Mouse (Mus musculus) spleen, postnatal 4 days (tissue): Measurements from ENCODE around the gene Hsf2bp.

Experiments
- DNase-seq, 2 experiments: peaks; one replicate each; pipeline ENCODE4 v3.0.0; 2022; ENCODE audit warnings: low spot score in 2 of 2

Hsf2bp gene

DNA sequence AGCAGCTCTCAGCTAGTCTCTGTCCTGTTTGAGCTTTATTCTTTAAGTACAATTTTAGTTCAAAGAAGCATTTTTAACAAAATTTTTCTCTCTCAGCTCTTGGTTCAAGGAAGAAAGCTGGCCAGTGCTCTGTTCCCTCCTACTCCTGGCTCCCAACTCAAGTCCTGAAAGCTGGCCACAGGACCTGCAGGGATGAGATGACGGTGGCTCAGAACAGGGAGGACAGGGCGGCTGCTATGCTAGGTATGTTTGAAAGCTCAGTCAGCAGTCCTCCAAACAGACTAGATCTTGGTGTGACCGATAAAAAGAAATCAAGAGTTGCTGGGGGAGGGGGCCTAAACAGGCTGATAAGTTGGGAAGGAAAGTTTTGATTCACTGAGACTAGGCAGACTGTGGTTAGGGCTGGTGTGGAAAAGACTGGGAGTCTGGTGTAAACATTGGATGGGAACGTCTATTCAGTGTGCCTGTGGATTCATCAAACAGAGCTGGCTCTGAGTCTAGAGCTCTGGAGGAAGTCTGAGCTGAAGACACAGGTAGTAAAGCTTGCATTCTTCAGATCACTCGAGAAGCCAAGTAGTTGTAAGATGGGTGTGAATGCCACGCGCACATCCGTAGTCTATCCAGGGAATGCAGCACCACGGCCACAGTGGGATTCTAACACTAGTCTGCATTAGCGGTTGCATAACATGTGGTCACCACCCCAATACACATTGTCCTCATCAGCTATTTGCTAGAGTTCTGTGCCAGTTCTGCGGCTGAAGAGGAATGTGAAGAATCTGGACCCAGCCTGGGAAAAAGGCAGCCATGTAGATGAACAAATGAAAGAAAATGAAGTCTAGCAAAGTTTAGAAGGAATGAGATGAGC, 53.6 kb downstream of the Hsf2bp start:
- no peak for DNase-seq

GRCm38 (mm10) chr17:31979888-31980287, 56.3 kb downstream of the Hsf2bp start:
- DNase-seq: no peak

- no peak for DNase-seq
Measured at GRCm38 (mm10) chr17:31977131-31977530, 59.0 kb downstream of the Hsf2bp start.

DNA sequence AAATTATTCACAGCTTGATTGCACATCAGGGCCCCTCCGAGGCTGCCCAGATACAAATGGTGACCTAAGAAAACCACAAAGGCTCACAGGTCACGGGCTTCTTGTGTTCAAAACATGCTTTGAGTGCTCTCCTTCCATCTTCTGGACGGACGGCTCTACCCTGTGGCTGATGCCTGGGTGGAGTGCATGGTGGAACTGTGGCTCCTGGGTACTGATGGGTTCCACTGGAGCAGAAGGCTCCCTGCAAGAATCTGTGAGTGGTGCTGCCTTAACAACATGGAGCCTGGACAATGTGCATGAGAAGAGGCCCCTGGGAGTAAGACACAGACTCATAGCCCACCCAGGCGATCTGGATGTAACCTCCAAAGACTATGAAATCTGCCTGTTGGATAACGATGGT, 59.6 kb downstream of the Hsf2bp start:
- no peak for DNase-seq

DNA sequence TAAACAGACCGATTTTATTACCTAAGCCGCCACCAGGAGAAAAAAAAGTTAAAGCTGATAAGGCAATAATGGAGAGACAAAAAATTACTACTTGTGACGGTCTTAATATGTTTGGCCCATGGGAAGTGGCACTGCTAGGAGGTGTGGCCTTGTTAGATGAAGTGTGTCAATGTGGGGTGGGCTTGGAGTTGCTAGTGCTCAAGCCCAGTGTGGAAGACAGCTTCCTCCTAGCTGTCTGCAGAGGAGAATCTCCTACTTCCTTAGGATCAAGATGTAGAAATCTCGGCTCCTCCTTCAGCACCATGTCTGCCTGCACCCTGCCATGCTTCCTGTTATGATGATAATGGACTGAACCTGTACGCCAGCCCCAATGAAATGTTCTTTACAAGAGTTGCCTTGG, 61.5 kb downstream of the Hsf2bp start:
- no peak for DNase-seq

DNA sequence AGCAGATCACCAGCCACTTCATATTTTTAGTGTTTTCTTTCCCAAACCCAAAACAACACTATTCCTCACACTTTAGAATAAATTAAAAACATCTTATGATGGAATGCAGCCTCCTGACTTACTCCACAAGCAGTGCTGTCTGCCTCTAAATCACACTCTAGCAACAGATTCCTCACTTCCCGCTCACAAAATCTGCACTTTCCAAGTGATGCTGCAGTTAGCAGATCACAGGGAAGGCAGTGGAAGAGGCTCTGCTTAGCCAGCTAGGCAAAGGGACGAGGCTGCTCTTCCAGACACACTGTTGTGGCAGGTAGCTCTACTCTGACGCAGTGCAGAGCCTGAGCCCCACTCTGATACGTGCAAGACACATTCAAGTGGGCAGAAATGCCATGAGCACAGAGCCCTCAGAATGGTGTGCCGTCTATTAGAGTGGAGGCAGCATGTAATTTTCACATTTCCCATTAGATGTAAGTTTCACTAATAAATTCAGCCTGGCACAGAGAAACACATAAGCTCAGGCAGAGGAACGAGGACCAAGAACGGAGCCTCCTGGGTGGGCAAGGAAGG, 62.4 kb downstream of the Hsf2bp start:
- DNase-seq: no peak

GRCm38 (mm10) chr17:31970890-31971289, 65.3 kb downstream of the Hsf2bp start:
- no peak for DNase-seq

- no peak for DNase-seq
Measured at GRCm38 (mm10) chr17:31968801-31969200, 67.3 kb downstream of the Hsf2bp start.

- no peak for DNase-seq
Measured at GRCm38 (mm10) chr17:31967311-31967710, 68.8 kb downstream of the Hsf2bp start.

DNA sequence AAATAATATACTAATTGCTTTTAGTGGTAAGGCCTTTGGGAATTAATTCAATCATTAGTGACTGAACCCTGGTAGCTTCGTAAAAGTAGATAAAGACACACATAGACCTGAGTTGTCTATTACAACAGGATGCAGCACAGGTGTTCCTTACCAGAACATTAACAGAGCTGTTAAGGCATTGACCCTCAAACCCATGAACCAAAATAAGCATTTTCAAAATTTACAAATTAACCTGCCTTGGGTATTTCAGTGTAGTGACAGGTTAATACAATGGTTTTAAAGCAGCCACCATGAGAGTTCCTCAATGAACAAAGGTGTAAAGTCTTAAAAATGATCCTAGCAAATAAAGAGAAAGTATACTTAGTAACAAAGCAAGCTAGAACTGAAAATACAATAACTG, 69.6 kb downstream of the Hsf2bp start:
- DNase-seq: no peak

GRCm38 (mm10) chr17:31965623-31966022, 70.5 kb downstream of the Hsf2bp start:
- no peak for DNase-seq

DNA sequence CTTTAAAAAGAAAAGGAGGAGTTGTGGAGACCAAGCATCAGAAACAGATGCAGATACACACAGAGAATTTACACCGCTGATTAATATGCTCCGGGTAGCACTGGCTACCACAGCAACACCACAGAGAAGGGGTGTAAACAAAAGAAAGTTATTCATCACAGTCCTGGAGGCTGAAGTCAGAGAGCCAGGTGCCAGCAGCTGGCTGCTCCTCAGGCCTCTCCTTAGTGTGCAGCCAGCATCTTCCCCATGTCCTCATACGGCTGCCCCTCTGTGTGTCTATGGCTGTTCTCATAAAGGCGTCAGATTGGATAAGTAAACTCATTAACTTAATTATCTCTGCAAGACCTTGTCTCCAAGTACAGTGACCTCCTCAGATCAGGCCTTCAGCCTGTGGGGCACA, 73.2 kb downstream of the Hsf2bp start:
- no peak for DNase-seq

- no peak for DNase-seq
Measured at GRCm38 (mm10) chr17:31962281-31962680, 73.9 kb downstream of the Hsf2bp start.

GRCm38 (mm10) chr17:31954551-31955140, 81.5 kb downstream of the Hsf2bp start:
- no peak for DNase-seq

DNA sequence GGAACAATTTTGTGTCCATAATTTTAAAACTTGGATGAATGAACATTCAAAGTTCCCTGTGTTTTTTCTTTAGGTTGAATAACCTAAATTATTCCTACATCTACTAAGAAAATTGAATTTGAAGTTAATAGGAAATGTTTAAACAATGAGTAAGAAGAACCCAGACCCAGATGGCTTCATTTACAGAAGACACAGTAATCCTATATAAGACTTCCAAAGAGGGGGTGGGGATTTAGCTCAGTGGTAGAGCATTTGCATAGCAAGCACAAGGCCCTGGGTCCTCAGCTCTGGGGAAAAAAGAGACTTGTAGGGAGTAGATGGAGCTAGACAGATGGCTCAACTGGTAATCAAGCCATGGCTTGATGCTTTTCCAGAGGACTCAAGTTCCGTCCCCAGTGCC, 87.1 kb downstream of the Hsf2bp start:
- no peak for DNase-seq

GRCm38 (mm10) chr17:31946436-31946835, 89.7 kb downstream of the Hsf2bp start:
- DNase-seq: no peak

DNA sequence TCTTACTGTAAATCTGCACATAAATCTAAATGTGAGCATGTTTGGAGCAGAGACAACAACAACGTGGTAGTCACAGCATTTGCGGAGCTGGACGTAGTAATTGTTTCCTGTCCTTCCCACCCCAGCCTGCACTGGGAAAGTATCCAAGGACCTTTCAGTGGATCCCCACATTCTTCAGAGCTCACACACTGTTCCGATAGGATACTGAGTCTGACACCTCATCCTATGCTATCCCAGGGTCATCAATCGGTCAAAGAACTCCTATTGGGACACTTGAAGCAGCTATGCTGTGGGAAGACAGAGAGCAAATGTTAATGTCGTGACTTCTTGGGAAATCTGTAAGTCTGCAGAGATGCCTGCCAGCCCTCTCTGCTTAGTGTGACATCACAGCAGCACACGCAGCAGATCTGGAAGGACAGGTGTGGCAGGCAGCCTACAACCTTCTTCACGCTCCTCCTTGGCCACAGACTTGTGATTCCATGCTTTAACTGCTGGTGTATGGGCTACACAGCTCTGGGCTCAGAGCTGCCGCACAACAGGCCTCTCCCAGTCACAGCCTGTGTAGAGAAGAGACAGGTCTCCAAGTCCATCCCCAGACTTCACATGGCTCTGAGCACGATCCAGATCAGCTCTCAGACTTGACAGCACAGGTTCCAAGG, 92.1 kb downstream of the Hsf2bp start:
- DNase-seq: no peak

GRCm38 (mm10) chr17:31941616-31942015, 94.5 kb downstream of the Hsf2bp start:
- no peak for DNase-seq

GRCm38 (mm10) chr17:31940607-31941006, 95.5 kb downstream of the Hsf2bp start:
- DNase-seq: no peak

- no peak for DNase-seq
Measured at GRCm38 (mm10) chr17:31939292-31940060, 96.7 kb downstream of the Hsf2bp start.

DNA sequence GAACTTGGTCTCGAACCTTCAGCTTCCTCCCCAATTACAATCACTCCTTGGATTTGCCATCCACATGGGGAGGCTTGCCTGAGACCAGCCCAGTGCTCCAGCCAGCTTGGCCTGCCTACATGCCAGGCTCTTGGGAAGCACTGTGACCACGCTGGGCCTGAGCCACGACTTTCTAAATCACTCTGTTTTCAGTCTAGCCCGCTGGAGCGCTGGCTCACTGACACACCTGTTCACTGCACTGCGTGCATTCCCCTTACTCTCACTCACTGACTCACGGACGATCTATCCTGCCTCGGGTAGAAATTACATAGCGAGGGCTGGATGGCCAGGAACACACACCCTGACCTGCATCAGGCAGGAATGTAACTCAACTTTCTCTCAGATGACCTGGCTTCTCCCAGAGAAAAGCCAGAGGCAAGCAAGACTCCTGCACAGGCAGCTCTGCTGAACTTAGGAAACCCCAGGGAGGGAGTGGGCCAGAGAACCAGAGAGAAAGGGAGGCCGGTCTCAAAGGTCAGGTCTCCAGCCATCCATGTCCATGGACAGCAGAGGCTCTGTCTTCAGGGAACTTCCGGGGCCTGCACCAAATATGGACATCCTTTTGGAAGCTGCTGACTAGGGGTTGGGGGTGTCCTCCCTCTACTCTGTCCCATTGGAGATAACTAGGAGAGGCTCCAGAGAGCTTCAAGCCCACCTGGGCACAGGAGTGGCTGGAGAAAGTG, 97.4 kb downstream of the Hsf2bp start:
- no peak for DNase-seq
